Mouse (Mus musculus): ENCODE measurements around the gene Crcp. TPM values are rescaled to one million over a fixed set of nuclear protein-coding genes. Genes with fewer than 3 reads are reported as not detected.

Gene Crcp
- polyA plus RNA-seq, 2 experiments = 24.2 to 25.4 TPM

GRCm38 (mm10) chr5:130010961-130011360, 18.1 kb upstream of the Crcp start:
- H3K27me3 ChIP-seq (ENCODE audit: control insufficient read depth, insufficient read depth, low read length) = no peaks in the 10 kb centered on the region
- no peak for ATAC-seq (ENCODE audit: low FRiP score, low read depth)
- no peak overlapping the region for H3K27ac ChIP-seq (replicated peaks; ENCODE audit: low read depth, low read length)
- H3K36me3 ChIP-seq (ENCODE audit: control insufficient read depth, insufficient read depth, low read length) = peaks cover 20% of the 10 kb centered on the region
- no peaks in the 10 kb centered on the region for H3K4me1 ChIP-seq (ENCODE audit: control insufficient read depth, insufficient read depth, low read length)
- no peak for DNase-seq (ENCODE audit: low spot score)
- no peak overlapping the region for H3K4me2 ChIP-seq (replicated peaks; ENCODE audit: low read depth, low read length, severe bottlenecking)
- no peak overlapping the region for H3K9ac ChIP-seq (ENCODE audit: low read depth, low read length, severe bottlenecking)
- TF ChIP-seq POLR2A (IDR thresholded peaks at IDR 0.05; ENCODE audit: borderline replicate concordance, extremely low read depth, insufficient read depth, insufficient read length) = no peak
- no peak overlapping the region for H3K4me3 ChIP-seq (replicated peaks; ENCODE audit: low read length)
- WGBS = 95% methylated on average over 5 of the region's 5 CpGs
- peaks cover 5% of the 10 kb centered on the region; the same call in 1 of the 2 replicates for H3K9me3 ChIP-seq (ENCODE audit: control insufficient read depth, low read length)

DNA sequence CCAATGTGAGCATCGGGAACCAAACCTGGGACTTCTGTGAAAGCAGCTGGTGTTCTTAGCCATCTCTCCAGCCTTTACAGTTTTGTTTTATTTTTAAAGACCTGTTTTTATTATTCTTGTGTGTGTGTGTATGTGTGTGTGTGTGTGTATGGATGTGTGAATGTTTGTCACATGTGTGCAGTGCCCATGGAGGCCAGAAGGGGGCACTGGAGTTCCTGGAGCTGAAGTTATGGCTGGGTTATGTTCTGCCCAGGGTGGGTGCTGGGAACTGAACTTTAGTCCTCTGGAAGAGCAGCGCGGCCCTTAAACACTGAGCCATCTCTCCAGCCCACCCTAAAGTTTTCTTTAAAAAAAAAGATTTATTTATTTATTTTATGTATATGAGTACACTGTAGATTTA, 14.0 kb upstream of the Crcp start:
- 100% methylated on average over 3 of the region's 3 CpGs for WGBS
- Histone ChIP-seq H3K27ac (replicated peaks; ENCODE audit: low read depth, low read length) (no peak overlapping the region), H3K9me3 (ENCODE audit: control insufficient read depth, low read length) (peaks cover 5% of the 10 kb centered on the region; the same call in 1 of the 2 replicates), H3K36me3 (ENCODE audit: control insufficient read depth, insufficient read depth, low read length) (peaks cover 25% of the 10 kb centered on the region), H3K4me1 (ENCODE audit: control insufficient read depth, insufficient read depth, low read length) (no peaks in the 10 kb centered on the region), H3K27me3 (ENCODE audit: control insufficient read depth, insufficient read depth, low read length) (no peaks in the 10 kb centered on the region), H3K9ac (ENCODE audit: low read depth, low read length, severe bottlenecking) (no peak overlapping the region), H3K4me3 (replicated peaks; ENCODE audit: low read length) (no peak overlapping the region), H3K4me2 (replicated peaks; ENCODE audit: low read depth, low read length, severe bottlenecking) (no peak overlapping the region)
- ATAC-seq (ENCODE audit: low FRiP score, low read depth) (no peak), DNase-seq (ENCODE audit: low spot score) (no peak)
- TF ChIP-seq POLR2A (IDR thresholded peaks at IDR 0.05; ENCODE audit: borderline replicate concordance, extremely low read depth, insufficient read depth, insufficient read length) = no peak

DNA sequence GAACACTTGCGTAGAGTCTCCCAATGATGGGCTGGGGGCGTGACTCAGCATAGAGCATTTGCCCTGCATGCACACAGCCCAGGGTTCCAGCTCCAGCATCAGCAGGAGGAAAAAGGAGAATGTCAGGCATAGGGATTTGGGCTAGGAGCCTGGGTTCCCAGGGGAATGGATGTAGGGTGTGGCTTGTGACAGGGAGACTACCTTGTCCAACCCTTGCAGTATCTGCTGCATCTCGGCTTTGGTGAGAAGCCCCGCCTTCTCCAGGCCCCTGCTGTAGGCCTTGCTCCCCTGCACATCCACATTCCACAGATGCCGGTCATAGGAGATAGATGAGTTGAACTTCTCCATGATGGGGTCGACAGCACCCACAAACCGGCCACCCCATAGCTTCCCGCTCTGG, 9.6 kb upstream of the Crcp start:
- TF ChIP-seq POLR2A (IDR thresholded peaks at IDR 0.05; ENCODE audit: borderline replicate concordance, extremely low read depth, insufficient read depth, insufficient read length) = no peak
- 64% methylated on average over 8 of the region's 8 CpGs for WGBS

DNA sequence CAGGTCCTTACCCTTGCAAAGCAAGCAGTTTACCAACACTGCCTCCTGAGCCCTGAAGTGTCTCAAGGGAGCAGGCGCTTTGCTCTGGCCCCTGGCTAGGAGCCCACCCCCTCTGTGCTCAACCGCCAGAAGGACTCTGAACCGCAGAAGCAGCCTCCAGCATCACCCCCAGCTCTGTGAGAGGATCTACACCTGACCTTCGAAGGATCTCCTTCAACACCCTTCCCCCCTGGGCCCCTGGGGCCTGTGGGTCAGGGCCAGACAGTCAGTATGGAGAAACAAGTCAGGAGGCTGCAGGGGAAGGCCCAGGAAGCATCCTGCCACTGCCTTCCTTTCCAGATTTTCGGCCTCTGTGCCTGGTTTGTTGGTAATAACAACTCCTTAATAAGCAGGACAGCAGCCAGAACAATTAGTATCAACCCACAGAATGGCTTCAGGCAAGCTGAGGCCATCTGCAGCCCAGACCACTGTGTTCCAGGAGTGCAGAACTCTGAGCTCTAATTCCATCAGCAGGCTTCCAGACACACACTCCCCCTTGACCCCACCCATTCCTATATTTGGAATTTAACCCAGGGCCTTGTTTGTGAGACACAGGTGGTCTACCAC, 7.6 kb upstream of the Crcp start:
- ATAC-seq (ENCODE audit: low FRiP score, low read depth) (no peak), DNase-seq (ENCODE audit: low spot score) (peak; percentile 10)
- Histone ChIP-seq H3K4me1 (ENCODE audit: control insufficient read depth, insufficient read depth, low read length) (peaks cover 5% of the 10 kb centered on the region), H3K27me3 (ENCODE audit: control insufficient read depth, insufficient read depth, low read length) (no peaks in the 10 kb centered on the region), H3K27ac (replicated peaks; ENCODE audit: low read depth, low read length) (no peak overlapping the region), H3K9me3 (ENCODE audit: control insufficient read depth, low read length) (no peaks in the 10 kb centered on the region), H3K4me3 (replicated peaks; ENCODE audit: low read length) (no peak overlapping the region), H3K36me3 (ENCODE audit: control insufficient read depth, insufficient read depth, low read length) (peaks cover under 1% of the 10 kb centered on the region; the same call in 1 of the 2 replicates), H3K4me2 (replicated peaks; ENCODE audit: low read depth, low read length, severe bottlenecking) (no peak overlapping the region), H3K9ac (ENCODE audit: low read depth, low read length, severe bottlenecking) (no peak overlapping the region)
- TF ChIP-seq POLR2A (IDR thresholded peaks at IDR 0.05; ENCODE audit: borderline replicate concordance, extremely low read depth, insufficient read depth, insufficient read length) = no peak
- WGBS = 27% methylated on average over 5 of the region's 5 CpGs

More for the DNA sequence above, 9.6 kb upstream of the Crcp start:
- Histone ChIP-seq H3K9ac (ENCODE audit: low read depth, low read length, severe bottlenecking) (no peak overlapping the region), H3K4me3 (replicated peaks; ENCODE audit: low read length) (no peak overlapping the region), H3K4me2 (replicated peaks; ENCODE audit: low read depth, low read length, severe bottlenecking) (no peak overlapping the region), H3K36me3 (ENCODE audit: control insufficient read depth, insufficient read depth, low read length) (peaks cover 9% of the 10 kb centered on the region), H3K27me3 (ENCODE audit: control insufficient read depth, insufficient read depth, low read length) (no peaks in the 10 kb centered on the region), H3K27ac (replicated peaks; ENCODE audit: low read depth, low read length) (no peak overlapping the region), H3K4me1 (ENCODE audit: control insufficient read depth, insufficient read depth, low read length) (peaks cover 5% of the 10 kb centered on the region), H3K9me3 (ENCODE audit: control insufficient read depth, low read length) (no peaks in the 10 kb centered on the region)
- ATAC-seq (ENCODE audit: low FRiP score, low read depth) = no peak
- DNase-seq (ENCODE audit: low spot score) = no peak

DNA sequence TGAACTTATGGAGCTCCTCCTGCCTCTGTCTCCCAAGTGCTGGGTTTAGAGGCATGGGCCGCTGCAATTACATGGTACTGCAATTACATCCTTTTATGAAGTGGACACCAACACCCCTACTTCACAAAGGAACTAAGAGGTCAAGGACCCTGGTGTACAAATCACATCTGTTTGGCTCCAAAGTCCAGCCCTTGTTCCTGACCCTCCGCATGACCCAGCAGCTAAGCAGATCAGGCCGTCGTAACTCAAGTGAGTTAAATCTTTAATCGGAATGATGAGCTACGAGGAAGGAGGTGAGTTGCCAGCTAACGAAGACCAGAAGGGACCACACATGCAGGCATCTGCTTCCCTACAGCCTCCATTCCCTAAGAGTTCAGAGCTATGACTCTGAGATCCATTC, 6.7 kb upstream of the Crcp start:
- H3K36me3 ChIP-seq (ENCODE audit: control insufficient read depth, insufficient read depth, low read length) = no peaks in the 10 kb centered on the region
- no peak overlapping the region for H3K9ac ChIP-seq (ENCODE audit: low read depth, low read length, severe bottlenecking)
- H3K4me1 ChIP-seq (ENCODE audit: control insufficient read depth, insufficient read depth, low read length) = peaks cover 5% of the 10 kb centered on the region
- WGBS = 37% methylated on average over 7 of the region's 7 CpGs
- ATAC-seq (ENCODE audit: low FRiP score, low read depth) = no peak
- no peaks in the 10 kb centered on the region for H3K27me3 ChIP-seq (ENCODE audit: control insufficient read depth, insufficient read depth, low read length)
- TF ChIP-seq POLR2A (IDR thresholded peaks at IDR 0.05; ENCODE audit: borderline replicate concordance, extremely low read depth, insufficient read depth, insufficient read length) = no peak
- H3K9me3 ChIP-seq (ENCODE audit: control insufficient read depth, low read length) = no peaks in the 10 kb centered on the region
- DNase-seq (ENCODE audit: low spot score) = no peak
- no peak overlapping the region for H3K4me2 ChIP-seq (replicated peaks; ENCODE audit: low read depth, low read length, severe bottlenecking)
- no peak overlapping the region for H3K4me3 ChIP-seq (replicated peaks; ENCODE audit: low read length)
- no peak overlapping the region for H3K27ac ChIP-seq (replicated peaks; ENCODE audit: low read depth, low read length)
